Mouse (Mus musculus): Measurements from ENCODE around the gene Ccdc117.

- TF ChIP-seq CTCF (IDR thresholded peaks at IDR 0.05) (peak; percentile 76), EP300 (IDR thresholded peaks at IDR 0.05; ENCODE audit: insufficient read depth, low read depth, low read length) (0 out of 2 replicates have a peak, but pooled peaks have one; percentile 21), POLR2A (IDR thresholded peaks at IDR 0.05; ENCODE audit: insufficient read depth, low read depth, low read length) (peak; percentile 53)
Observed at GRCm38 (mm10) chr11:5521516-5522291, 20.3 kb downstream of the Ccdc117 start.

Data from heart, adult 2 months (tissue).